Mouse (Mus musculus) adrenal gland (tissue): ENCODE measurements around the gene Slc6a16.
"Not testable (repeated sequence)": the region's sequence is repeated elsewhere in the genome, so short reads cannot be mapped to it uniquely, and the experiment has no call there.

ENCODE experiments used
- intact Hi-C: fragments of 180-260 bp; cut with DNase I; formaldehyde crosslinking; loops from one replicate; pipeline ENCODE4 v1.15.1; 2025

Slc6a16 gene

GRCm38 (mm10) chr7:45247666-45248065 is 6.8 kb downstream of the Slc6a16 start:
- intact Hi-C loops, result no loop called here

- intact Hi-C loops, result no loop called here
Measured at GRCm38 (mm10) chr7:45253806-45254205, 12.9 kb downstream of the Slc6a16 start.

GRCm38 (mm10) chr7:45255822-45256221 is 14.9 kb downstream of the Slc6a16 start:
- intact Hi-C loops, result not testable (repeated sequence)

GRCm38 (mm10) chr7:45257063-45257840 is 16.4 kb downstream of the Slc6a16 start:
- intact Hi-C loops, result no loop called here

- intact Hi-C loops, result no loop called here
Measured at GRCm38 (mm10) chr7:45259281-45259680, 18.4 kb downstream of the Slc6a16 start.

GRCm38 (mm10) chr7:45262266-45262665 is 21.4 kb downstream of the Slc6a16 start:
- intact Hi-C loops, result no loop called here

GRCm38 (mm10) chr7:45263006-45263607 is 22.2 kb downstream of the Slc6a16 start:
- intact Hi-C loops, result no loop called here

GRCm38 (mm10) chr7:45264348-45264747 is 23.5 kb downstream of the Slc6a16 start:
- intact Hi-C loops, result no loop called here

GRCm38 (mm10) chr7:45265518-45265917 is 24.6 kb downstream of the Slc6a16 start:
- intact Hi-C loops, result no loop called here

- intact Hi-C loops, result no loop called here
Measured at GRCm38 (mm10) chr7:45272786-45273412, 32.0 kb downstream of the Slc6a16 start.

- intact Hi-C loops, result no loop called here
Measured at GRCm38 (mm10) chr7:45273672-45274071, 32.8 kb downstream of the Slc6a16 start.

- intact Hi-C loops, result no loop called here
Measured at GRCm38 (mm10) chr7:45277136-45277760, 36.4 kb downstream of the Slc6a16 start, which contains the start of gene Slc6a21. Gene Slc6a21, plus strand, starts transcription at chr7:45277513.

GRCm38 (mm10) chr7:45286486-45286885 is 45.6 kb downstream of the Slc6a16 start:
- intact Hi-C loops, result no loop called here

- intact Hi-C loops, result no loop called here
Measured at GRCm38 (mm10) chr7:45296626-45297025, 55.7 kb downstream of the Slc6a16 start.

GRCm38 (mm10) chr7:45297563-45297962 is 56.7 kb downstream of the Slc6a16 start:
- intact Hi-C loops, result no loop called here

GRCm38 (mm10) chr7:45299752-45300151 is 58.9 kb downstream of the Slc6a16 start:
- intact Hi-C loops, result no loop called here

- intact Hi-C loops, result no loop called here
Measured at GRCm38 (mm10) chr7:45300270-45300669, 59.4 kb downstream of the Slc6a16 start.

- intact Hi-C loops, result no loop called here
Measured at GRCm38 (mm10) chr7:45302626-45303025, 61.7 kb downstream of the Slc6a16 start.

GRCm38 (mm10) chr7:45304869-45305268 is 64.0 kb downstream of the Slc6a16 start:
- intact Hi-C loops, result loop anchor here (5.0 kb wide), 1 partner anchor 92 kb away; the partner anchor contains the start of gene Snrnp70

GRCm38 (mm10) chr7:45305275-45305674 is 64.4 kb downstream of the Slc6a16 start:
- intact Hi-C loops, result loop anchor here (5.0 kb wide), 1 partner anchor 92 kb away; the partner anchor contains the start of gene Snrnp70

GRCm38 (mm10) chr7:45308551-45309240 is 67.8 kb downstream of the Slc6a16 start:
- intact Hi-C loops, result loop anchor here (5.0 kb wide), 1 partner anchor 89 kb away; the partner anchor contains the start of gene Snrnp70
